Mouse (Mus musculus) thymus, adult 2 months (tissue): ENCODE measurements around the gene Lonp2. TPM values are rescaled to one million over a fixed set of nuclear protein-coding genes. Genes with fewer than 3 reads are reported as not detected.

Source experiments
- DNase-seq: peaks from one replicate; pipeline ENCODE4 v3.0.0; 2021
- H3K27ac ChIP-seq: fragments of 200-500 bp; 2 replicates; pipeline ENCODE4 v1.5.1; 2012; ENCODE audit warnings: low read length, control low read depth; ENCODE audit not compliant: control insufficient read depth, insufficient read depth
- H3K27me3 ChIP-seq: fragments of 200-500 bp; 2 replicates; pipeline ENCODE4 v1.6.1; 2012; ENCODE audit warnings: mild to moderate bottlenecking, low read length, moderate library complexity, mixed read lengths; ENCODE audit not compliant: control insufficient read depth, insufficient read depth
- H3K36me3 ChIP-seq: fragments of 200-500 bp; 2 replicates; pipeline ENCODE4 v1.6.1; 2012; ENCODE audit warnings: mild to moderate bottlenecking, low read length, moderate library complexity; ENCODE audit not compliant: control insufficient read depth, insufficient read depth
- H3K4me1 ChIP-seq: fragments of 200-500 bp; replicated peaks from 2 replicates; pipeline ENCODE4 v1.6.1; 2012; ENCODE audit warnings: low read length; ENCODE audit not compliant: control insufficient read depth, insufficient read depth
- H3K4me3 ChIP-seq: fragments of 200-500 bp; 2 replicates; pipeline ENCODE4 v1.5.1; 2012; ENCODE audit warnings: mild to moderate bottlenecking, low read length, control low read depth, moderate library complexity; ENCODE audit not compliant: control insufficient read depth, insufficient read depth
- CTCF ChIP-seq: fragments of 200-500 bp; IDR thresholded peaks from 2 replicates; pipeline ENCODE4 v1.5.1; 2012; ENCODE audit warnings: mild to moderate bottlenecking, control low read depth, low read length, moderate library complexity, borderline replicate concordance; ENCODE audit not compliant: control insufficient read depth, poor library complexity, insufficient read depth; ENCODE audit errors: extremely low read depth
- POLR2A ChIP-seq: fragments of 200-500 bp; IDR thresholded peaks from 2 replicates; pipeline ENCODE4 v1.6.1; 2012; ENCODE audit warnings: mild to moderate bottlenecking, low read length, control low read depth, moderate library complexity; ENCODE audit not compliant: control insufficient read depth, poor library complexity, insufficient read depth; ENCODE audit errors: extremely low read depth
- WGBS: fragments of 180-500 bp; shearing (Covaris S2); methylation state at CpG from one replicate; pipeline ENCODE4 v1.1.7; 2018; 5-methylcytosine and 5-hydroxymethylcytosine counted together
- polyA plus RNA-seq: library from polyadenylated mRNA; depleted of rRNA; stranded (reverse); fragments of >200 nt; gene quantifications from 2 replicates; pipeline ENCODE4 v1.2.3, GENCODE M21; 2012; rRNA removed

Gene Lonp2
- polyA plus RNA-seq, 1 experiment, result 63.3 TPM

GRCm38 (mm10) chr8:86766548-86767211 lies 142.8 kb downstream of the Lonp2 start:
- 95% methylated on average over 9 of the region's 9 CpGs for WGBS
- DNase-seq, result no peak
- no peaks in the 10 kb centered on the region for H3K36me3 ChIP-seq
- TF ChIP-seq POLR2A, result no peak
- no peak overlapping the region for H3K4me3 ChIP-seq
- no peaks in the 10 kb centered on the region for H3K4me1 ChIP-seq
- H3K27me3 ChIP-seq, result no peaks in the 10 kb centered on the region
- no peak overlapping the region for H3K27ac ChIP-seq

DNA sequence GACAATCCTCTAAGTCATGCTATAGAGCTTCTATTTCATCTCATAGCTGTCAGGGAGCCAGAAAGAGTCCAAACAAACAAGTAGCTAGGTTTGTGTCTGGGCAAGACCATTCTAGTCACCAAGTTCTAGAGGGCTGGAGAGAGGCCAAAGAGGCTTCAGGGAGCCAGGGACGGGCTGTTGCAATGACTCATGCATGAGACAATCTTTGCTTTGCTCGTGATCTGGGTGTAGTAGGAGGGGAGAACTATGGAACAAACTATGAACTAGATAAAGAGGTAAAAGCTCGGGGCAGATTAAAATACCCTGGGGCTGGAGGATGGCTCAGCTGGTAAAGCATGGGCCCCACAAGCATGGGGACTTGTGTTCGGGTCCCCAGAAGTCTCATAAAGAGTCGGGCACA lies 144.7 kb downstream of the Lonp2 start:
- 88% methylated on average over 5 of the region's 5 CpGs for WGBS
- Histone ChIP-seq H3K36me3 (no peaks in the 10 kb centered on the region), H3K4me1 (no peaks in the 10 kb centered on the region), H3K27me3 (no peaks in the 10 kb centered on the region), H3K27ac (no peak overlapping the region), H3K4me3 (no peak overlapping the region)
- DNase-seq, result no peak
- no peak for TF ChIP-seq CTCF
- no peak for TF ChIP-seq POLR2A

GRCm38 (mm10) chr8:86769945-86770715 lies 146.3 kb downstream of the Lonp2 start:
- Histone ChIP-seq H3K4me3 (no peak overlapping the region), H3K27me3 (no peaks in the 10 kb centered on the region), H3K27ac (no peak overlapping the region), H3K36me3 (no peaks in the 10 kb centered on the region), H3K4me1 (no peaks in the 10 kb centered on the region)
- 83% methylated on average over 1 of the region's 1 CpGs for WGBS
- TF ChIP-seq POLR2A, result no peak
- no peak for TF ChIP-seq CTCF
- DNase-seq, result no peak

Other genes with a start within 250 kb of the Lonp2 start
- gene Abcc12, start 43.4 kb upstream of the Lonp2 start, polyA plus RNA-seq, result 0.04 and 0.13 TPM in 2 replicates
- gene Gm10638, start 121.7 kb downstream of the Lonp2 start, polyA plus RNA-seq, result 1.8 and 2.2 TPM in 2 replicates
- gene Siah1a, start 121.9 kb downstream of the Lonp2 start, polyA plus RNA-seq, result 32.6 and 35.7 TPM in 2 replicates